Mouse (Mus musculus): ENCODE measurements around the gene Abcc4. TPM values are rescaled to one million over a fixed set of nuclear protein-coding genes. Genes with fewer than 3 reads are reported as not detected.

Abcc4 gene
- polyA plus RNA-seq, 1 experiment: 0.96 TPM

DNA sequence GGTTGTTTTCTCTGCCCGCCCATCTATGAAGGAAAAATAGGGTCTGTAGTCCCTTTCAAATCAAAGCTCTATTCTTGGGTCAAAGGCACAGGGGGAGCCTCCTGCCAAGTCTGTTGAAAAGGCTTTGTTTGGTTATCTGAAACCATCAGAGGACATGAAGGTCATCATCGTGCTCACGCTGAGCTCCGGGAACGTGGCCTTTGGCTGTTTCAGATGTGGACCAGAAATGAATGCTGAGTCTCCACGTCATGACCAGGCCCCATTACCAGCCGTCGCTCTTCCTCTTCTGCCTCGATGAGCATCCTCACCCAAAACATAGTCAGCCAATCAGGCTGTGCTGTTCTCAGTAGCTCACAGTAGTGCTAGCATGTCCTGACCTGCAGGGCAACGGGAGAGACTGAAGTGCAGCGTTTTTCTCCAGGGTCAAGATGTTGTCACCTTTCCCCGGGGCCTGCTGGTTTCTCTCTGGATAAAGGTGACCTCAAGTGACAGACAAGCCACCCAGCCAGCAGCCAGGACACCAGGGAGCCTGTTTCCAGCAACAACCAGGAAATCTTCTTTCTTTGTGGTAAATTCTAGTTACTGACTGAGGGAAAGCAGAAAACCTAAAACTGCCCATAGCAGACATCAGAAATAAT is 31.4 kb upstream of the Abcc4 start:
- H3K4me3 ChIP-seq (ENCODE audit: control insufficient read depth, low read depth, low read length): no peak overlapping the region
- no peaks in the 10 kb centered on the region for H3K4me1 ChIP-seq (ENCODE audit: control insufficient read depth, insufficient read depth, low read length)
- no peaks in the 10 kb centered on the region for H3K36me3 ChIP-seq (ENCODE audit: control insufficient read depth, insufficient read depth, low read length)
- no peak overlapping the region for H3K27ac ChIP-seq (ENCODE audit: control insufficient read depth, insufficient read depth, low read depth, low read length)
- TF ChIP-seq POLR2A (IDR thresholded peaks at IDR 0.05; ENCODE audit: control insufficient read depth, low read depth, low read length): no peak
- no peak for TF ChIP-seq CTCF (IDR thresholded peaks at IDR 0.05; ENCODE audit: control insufficient read depth, insufficient read depth, insufficient replicate concordance, low read depth, low read length)
- no peaks in the 10 kb centered on the region for H3K27me3 ChIP-seq (ENCODE audit: control insufficient read depth, insufficient read depth, low read length)

DNA sequence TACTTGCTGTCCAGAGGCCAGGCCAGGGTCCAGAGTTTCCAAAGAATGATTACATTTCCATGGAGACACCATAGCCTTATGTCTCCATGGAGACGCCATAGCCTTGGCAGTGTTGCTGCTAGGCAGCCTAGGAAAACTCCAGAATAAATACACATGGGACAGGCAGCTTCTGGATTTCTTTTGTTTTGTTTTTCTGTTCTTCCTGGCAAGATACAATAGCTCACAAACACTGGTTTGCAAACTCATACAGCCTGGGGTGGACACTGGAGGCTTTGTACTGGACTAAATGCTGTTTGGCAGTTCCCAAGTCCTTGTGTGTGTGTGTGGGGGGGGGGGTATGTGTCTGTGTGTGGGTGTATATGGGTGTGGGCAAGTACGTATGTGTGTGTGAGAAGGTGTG is 29.1 kb upstream of the Abcc4 start:
- H3K27ac ChIP-seq (ENCODE audit: control insufficient read depth, insufficient read depth, low read depth, low read length): no peak overlapping the region
- peak overlapping the region; percentile 32; the same call in 1 of the 2 replicates for H3K4me3 ChIP-seq (ENCODE audit: control insufficient read depth, low read depth, low read length)
- no peaks in the 10 kb centered on the region for H3K4me1 ChIP-seq (ENCODE audit: control insufficient read depth, insufficient read depth, low read length)
- H3K36me3 ChIP-seq (ENCODE audit: control insufficient read depth, insufficient read depth, low read length): no peaks in the 10 kb centered on the region
- TF ChIP-seq CTCF (IDR thresholded peaks at IDR 0.05; ENCODE audit: control insufficient read depth, insufficient read depth, insufficient replicate concordance, low read depth, low read length) (no peak), POLR2A (IDR thresholded peaks at IDR 0.05; ENCODE audit: control insufficient read depth, low read depth, low read length) (no peak)
- H3K27me3 ChIP-seq (ENCODE audit: control insufficient read depth, insufficient read depth, low read length): no peaks in the 10 kb centered on the region

DNA sequence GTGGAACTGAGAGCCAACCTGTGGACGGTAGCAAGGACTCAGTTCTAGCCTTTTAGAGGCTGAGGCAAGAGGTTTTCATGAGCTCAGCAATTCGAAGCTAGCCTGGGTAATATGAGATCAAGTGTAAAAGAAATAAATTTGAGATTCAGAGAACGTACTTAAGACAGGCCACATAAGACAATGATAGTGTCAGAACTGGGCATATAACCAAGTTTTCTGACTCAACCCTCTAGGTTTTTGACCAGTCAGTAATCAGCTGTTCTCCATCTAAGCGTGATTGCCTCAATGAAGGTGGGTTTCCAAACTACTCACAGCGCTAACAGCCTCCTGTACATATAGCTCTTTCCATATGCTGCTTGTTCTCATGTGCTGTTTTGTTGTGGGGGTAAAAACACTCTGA is 27.1 kb upstream of the Abcc4 start:
- Histone ChIP-seq H3K4me3 (ENCODE audit: control insufficient read depth, low read depth, low read length) (no peak overlapping the region), H3K36me3 (ENCODE audit: control insufficient read depth, insufficient read depth, low read length) (no peaks in the 10 kb centered on the region), H3K27ac (ENCODE audit: control insufficient read depth, insufficient read depth, low read depth, low read length) (no peak overlapping the region), H3K4me1 (ENCODE audit: control insufficient read depth, insufficient read depth, low read length) (no peaks in the 10 kb centered on the region), H3K27me3 (ENCODE audit: control insufficient read depth, insufficient read depth, low read length) (no peaks in the 10 kb centered on the region)
- TF ChIP-seq CTCF (IDR thresholded peaks at IDR 0.05; ENCODE audit: control insufficient read depth, insufficient read depth, insufficient replicate concordance, low read depth, low read length) (no peak), POLR2A (IDR thresholded peaks at IDR 0.05; ENCODE audit: control insufficient read depth, low read depth, low read length) (no peak)

DNA sequence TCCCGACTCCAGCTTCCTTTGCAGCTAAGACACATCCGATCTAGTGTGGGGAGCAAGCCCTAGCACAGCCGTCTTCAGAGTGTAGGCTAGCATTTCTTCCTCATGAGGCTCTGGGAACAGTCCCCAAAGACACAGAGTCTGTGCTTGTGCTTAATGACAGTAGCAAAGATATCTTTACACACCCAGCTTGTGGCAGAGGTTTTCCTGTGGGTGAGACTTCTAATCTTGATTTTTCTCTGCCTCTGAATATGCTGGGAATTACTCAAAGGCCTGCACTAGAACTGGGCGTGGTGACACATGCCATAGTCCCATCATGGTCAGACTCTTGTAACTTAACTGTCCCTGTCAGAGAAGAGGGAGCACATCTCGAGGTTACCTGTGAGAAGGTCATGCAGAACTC is 24.6 kb upstream of the Abcc4 start:
- H3K36me3 ChIP-seq (ENCODE audit: control insufficient read depth, insufficient read depth, low read length): no peaks in the 10 kb centered on the region
- H3K27ac ChIP-seq (ENCODE audit: control insufficient read depth, insufficient read depth, low read depth, low read length): no peak overlapping the region
- TF ChIP-seq POLR2A (IDR thresholded peaks at IDR 0.05; ENCODE audit: control insufficient read depth, low read depth, low read length) (no peak), CTCF (IDR thresholded peaks at IDR 0.05; ENCODE audit: control insufficient read depth, insufficient read depth, insufficient replicate concordance, low read depth, low read length) (no peak)
- H3K4me3 ChIP-seq (ENCODE audit: control insufficient read depth, low read depth, low read length): no peak overlapping the region
- no peaks in the 10 kb centered on the region for H3K4me1 ChIP-seq (ENCODE audit: control insufficient read depth, insufficient read depth, low read length)
- no peaks in the 10 kb centered on the region for H3K27me3 ChIP-seq (ENCODE audit: control insufficient read depth, insufficient read depth, low read length)

DNA sequence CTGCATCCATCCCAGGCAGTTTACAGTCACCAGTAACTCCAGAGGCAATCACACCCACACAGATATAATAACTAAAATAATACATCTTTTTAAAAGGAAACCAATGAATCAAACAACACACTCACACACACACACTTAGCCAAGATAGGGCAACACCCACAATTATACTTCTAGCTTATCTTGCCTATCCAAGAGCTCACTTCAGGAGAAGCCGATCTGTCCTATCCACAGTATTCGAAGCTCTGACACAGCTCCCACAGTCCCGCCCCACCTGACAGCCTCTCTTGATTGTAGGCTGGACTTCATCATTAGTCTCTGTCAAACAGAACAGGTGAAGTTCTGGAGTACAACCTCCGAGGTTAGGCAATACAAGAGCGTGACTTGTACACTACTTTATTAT is 19.4 kb upstream of the Abcc4 start:
- Histone ChIP-seq H3K4me3 (ENCODE audit: control insufficient read depth, low read depth, low read length) (no peak overlapping the region), H3K27me3 (ENCODE audit: control insufficient read depth, insufficient read depth, low read length) (no peaks in the 10 kb centered on the region), H3K36me3 (ENCODE audit: control insufficient read depth, insufficient read depth, low read length) (no peaks in the 10 kb centered on the region), H3K4me1 (ENCODE audit: control insufficient read depth, insufficient read depth, low read length) (no peaks in the 10 kb centered on the region), H3K27ac (ENCODE audit: control insufficient read depth, insufficient read depth, low read depth, low read length) (no peak overlapping the region)
- no peak for TF ChIP-seq POLR2A (IDR thresholded peaks at IDR 0.05; ENCODE audit: control insufficient read depth, low read depth, low read length)
- TF ChIP-seq CTCF (IDR thresholded peaks at IDR 0.05; ENCODE audit: control insufficient read depth, insufficient read depth, insufficient replicate concordance, low read depth, low read length): no peak

DNA sequence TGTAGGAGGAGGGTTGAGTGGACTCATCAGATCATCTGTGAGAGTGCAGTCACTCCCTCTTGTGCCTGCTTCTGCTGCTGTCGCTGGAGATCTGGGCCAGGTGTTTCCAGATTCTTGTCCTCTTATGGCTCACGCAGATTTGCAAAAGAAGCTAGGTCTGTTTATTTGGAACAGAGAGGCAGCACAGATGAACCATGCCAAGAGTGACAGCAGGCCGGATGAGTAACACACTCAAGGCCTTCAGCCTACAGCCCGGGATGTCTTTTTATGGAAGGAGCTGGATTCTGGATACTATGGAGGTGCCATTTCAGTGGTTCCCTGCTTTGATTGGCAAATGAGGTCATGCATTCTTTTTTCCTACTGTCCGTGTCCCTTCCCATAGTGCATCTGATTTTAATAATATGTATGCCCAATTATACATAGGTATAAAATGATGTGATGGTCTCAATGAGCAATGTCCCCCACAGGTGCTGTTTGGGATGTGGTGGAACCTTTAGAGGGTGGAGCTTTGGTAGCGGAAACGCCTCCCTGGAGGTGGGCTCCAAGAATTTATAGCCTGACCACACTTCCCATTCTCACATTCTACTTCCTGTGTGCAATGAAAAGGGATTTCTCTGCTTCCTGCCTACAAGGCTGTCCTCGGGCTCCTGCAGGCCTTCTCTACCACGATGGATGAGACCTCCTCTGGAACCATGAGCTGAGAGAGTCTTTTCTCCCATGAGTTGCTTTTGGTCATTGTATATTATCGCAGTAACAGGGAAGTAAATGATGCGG is 18.1 kb upstream of the Abcc4 start:
- H3K4me1 ChIP-seq (ENCODE audit: control insufficient read depth, insufficient read depth, low read length): no peaks in the 10 kb centered on the region
- H3K4me3 ChIP-seq (ENCODE audit: control insufficient read depth, low read depth, low read length): no peak overlapping the region
- TF ChIP-seq POLR2A (IDR thresholded peaks at IDR 0.05; ENCODE audit: control insufficient read depth, low read depth, low read length) (no peak), CTCF (IDR thresholded peaks at IDR 0.05; ENCODE audit: control insufficient read depth, insufficient read depth, insufficient replicate concordance, low read depth, low read length) (no peak)
- H3K27me3 ChIP-seq (ENCODE audit: control insufficient read depth, insufficient read depth, low read length): no peaks in the 10 kb centered on the region
- H3K27ac ChIP-seq (ENCODE audit: control insufficient read depth, insufficient read depth, low read depth, low read length): no peak overlapping the region
- no peaks in the 10 kb centered on the region for H3K36me3 ChIP-seq (ENCODE audit: control insufficient read depth, insufficient read depth, low read length)

DNA sequence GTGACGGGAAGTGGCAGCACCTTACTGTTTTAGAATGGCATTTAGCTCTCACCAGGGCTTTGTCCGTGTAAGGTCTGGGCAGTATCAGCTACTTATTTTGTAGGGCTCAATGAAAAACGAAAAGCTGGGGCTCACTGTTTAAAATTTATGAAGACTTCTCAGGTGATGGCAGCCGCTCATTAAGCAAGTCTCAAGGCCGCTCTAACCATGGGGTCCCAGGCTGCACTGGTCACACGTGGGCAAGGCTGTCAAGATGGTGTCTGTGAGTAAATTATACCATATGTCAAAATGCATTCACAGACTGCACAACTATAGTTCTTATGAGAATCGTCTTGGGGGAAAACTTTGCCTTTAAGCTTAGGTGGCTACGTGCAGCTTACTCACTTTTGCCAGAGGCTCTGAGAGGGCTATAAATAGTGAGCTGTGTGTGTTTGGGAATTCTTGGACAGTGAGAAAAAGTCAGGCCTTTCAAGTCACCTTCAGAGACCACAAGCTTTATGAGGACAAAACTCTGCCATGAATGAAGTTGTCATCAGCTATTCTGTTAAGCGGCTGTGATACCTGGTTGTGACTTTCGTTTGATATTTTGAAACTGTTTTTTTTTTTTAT is 13.7 kb upstream of the Abcc4 start:
- TF ChIP-seq POLR2A (IDR thresholded peaks at IDR 0.05; ENCODE audit: control insufficient read depth, low read depth, low read length): no peak
- no peak for TF ChIP-seq CTCF (IDR thresholded peaks at IDR 0.05; ENCODE audit: control insufficient read depth, insufficient read depth, insufficient replicate concordance, low read depth, low read length)
- Histone ChIP-seq H3K27ac (ENCODE audit: control insufficient read depth, insufficient read depth, low read depth, low read length) (no peak overlapping the region), H3K4me3 (ENCODE audit: control insufficient read depth, low read depth, low read length) (no peak overlapping the region), H3K27me3 (ENCODE audit: control insufficient read depth, insufficient read depth, low read length) (no peaks in the 10 kb centered on the region), H3K36me3 (ENCODE audit: control insufficient read depth, insufficient read depth, low read length) (no peaks in the 10 kb centered on the region), H3K4me1 (ENCODE audit: control insufficient read depth, insufficient read depth, low read length) (no peaks in the 10 kb centered on the region)

Measured in testis, adult 2 months (tissue).